Mouse (Mus musculus): ENCODE data around the gene Xbp1.

Gene Xbp1

DNA sequence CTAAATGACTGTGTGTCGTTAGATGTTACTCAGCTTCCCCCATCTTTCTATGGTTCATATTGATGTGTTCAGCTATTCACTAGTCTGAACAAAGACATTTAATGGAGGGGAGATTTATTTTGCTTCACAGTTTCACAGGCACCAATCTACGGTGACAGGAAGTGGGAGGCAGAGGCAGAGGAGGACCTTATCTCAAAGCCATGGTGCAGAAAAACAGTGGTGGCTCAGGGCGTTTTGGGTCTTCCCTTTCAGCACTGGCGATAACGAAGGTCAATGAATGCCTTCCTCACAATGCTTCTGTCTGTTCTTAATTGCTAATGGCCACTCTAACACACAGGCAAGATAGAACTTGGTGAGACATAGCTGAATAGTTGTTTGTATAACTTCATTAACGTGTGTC is 54.6 kb downstream of the Xbp1 start:
- no peak for DNase-seq

Measured in kidney, postnatal 36 days (tissue).